Mouse (Mus musculus): ENCODE data around the gene Zfp36l2.

DNA sequence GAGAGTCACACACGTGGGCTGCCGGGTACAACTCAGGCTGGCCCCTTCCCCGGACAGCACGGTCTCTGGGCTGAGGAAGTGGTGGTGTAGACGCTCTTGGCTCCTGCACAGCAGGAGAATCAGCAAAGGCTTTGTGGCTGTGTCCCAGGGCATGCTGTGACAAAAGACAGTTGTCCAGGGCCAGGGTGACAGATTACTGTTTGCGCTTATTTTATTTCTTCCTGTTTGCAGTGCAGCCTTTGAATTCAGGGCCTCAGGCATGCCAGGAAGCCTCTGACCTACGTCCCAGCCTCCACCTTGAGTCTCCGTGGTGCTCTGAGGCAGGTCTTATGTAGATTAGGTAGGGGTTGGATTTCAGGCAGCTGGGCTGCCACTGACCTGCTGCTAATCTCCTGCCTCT, 10.3 kb downstream of the Zfp36l2 start:
- no peak for TF ChIP-seq POLR2A (IDR thresholded peaks at IDR 0.05; ENCODE audit: extremely low read depth, insufficient read depth, low read length)
- no peak for TF ChIP-seq CTCF (IDR thresholded peaks at IDR 0.05; ENCODE audit: extremely low read depth, insufficient read depth, low read length)

All from cortical plate, adult 2 months (tissue).